Mouse (Mus musculus) small intestine, adult 2 months (tissue): ENCODE results near the gene Slc35b2.

ENCODE experiments used
- CTCF ChIP-seq: fragments of 200-500 bp; IDR thresholded peaks from 2 replicates; pipeline ENCODE4 v1.5.1; 2012; ENCODE audit warnings: low read depth, mild to moderate bottlenecking, control low read depth, inconsistent platforms, low read length, moderate library complexity, mixed read lengths; ENCODE audit not compliant: insufficient replicate concordance, insufficient read length; ENCODE audit errors: extremely low read depth
- POLR2A ChIP-seq: fragments of 200-500 bp; IDR thresholded peaks from 2 replicates; pipeline ENCODE4 v1.6.1; 2012; ENCODE audit warnings: low read depth, mild to moderate bottlenecking, control low read depth, inconsistent platforms, low read length, moderate library complexity

- no peak for TF ChIP-seq CTCF
- no peak for TF ChIP-seq POLR2A
Measured at GRCm38 (mm10) chr17:45556107-45556489, 7.6 kb upstream of the Slc35b2 start.
